Mouse (Mus musculus) lung, embryonic 15.5 days (tissue): ENCODE data around the gene Spdye4c. TPM values are rescaled to one million over a fixed set of nuclear protein-coding genes. Genes with fewer than 3 reads are reported as not detected.
A peak's percentile ranks its signal among the peaks of the same experiment; 100 is the strongest.

Experiments used
- ATAC-seq: fragments of 200-750 bp; cut with Nextera tagmentation; 2 replicates; pipeline ENCODE4 v1.8.0; 2017; ENCODE audit warnings: moderate number of reproducible peaks, borderline replicate concordance; ENCODE audit not compliant: low FRiP score, low TSS enrichment; ENCODE audit errors: extremely low read depth
- H3K27ac ChIP-seq: fragments of 300-500 bp; sonication (generic); 2 replicates; pipeline ENCODE4 v1.5.1; 2015; ENCODE audit warnings: moderate library complexity, mild to moderate bottlenecking, inconsistent platforms
- H3K27me3 ChIP-seq: fragments of 300-500 bp; sonication (generic); 2 replicates; pipeline ENCODE4 v1.6.1; 2015; ENCODE audit warnings: inconsistent platforms
- H3K36me3 ChIP-seq: fragments of 300-500 bp; sonication (generic); 2 replicates; pipeline ENCODE4 v1.6.1; 2015; ENCODE audit warnings: inconsistent platforms
- H3K4me1 ChIP-seq: fragments of 300-500 bp; sonication (generic); 2 replicates; pipeline ENCODE4 v1.6.1; 2015; ENCODE audit warnings: inconsistent platforms
- H3K4me2 ChIP-seq: fragments of 300-500 bp; sonication (generic); 2 replicates; pipeline ENCODE4 v1.6.1; 2015; ENCODE audit warnings: inconsistent platforms, mild to moderate bottlenecking, moderate library complexity
- H3K4me3 ChIP-seq: fragments of 300-500 bp; sonication (generic); 2 replicates; pipeline ENCODE4 v1.5.1; 2015; ENCODE audit warnings: mild to moderate bottlenecking, inconsistent platforms
- H3K9ac ChIP-seq: fragments of 300-500 bp; sonication (generic); 2 replicates; pipeline ENCODE4 v1.6.1; 2015; ENCODE audit warnings: inconsistent platforms
- H3K9me3 ChIP-seq: fragments of 300-500 bp; sonication (generic); 2 replicates; pipeline ENCODE4 v1.6.1; 2016; ENCODE audit warnings: inconsistent platforms
- WGBS: fragments of 180-500 bp; shearing (Covaris S2); methylation state at CpG from one replicate; pipeline ENCODE4 v1.1.7; 2015; 5-methylcytosine and 5-hydroxymethylcytosine counted together
- polyA plus RNA-seq: library from polyadenylated mRNA; unstranded; fragments of >200 nt; fragmentation: Nextera tagmentation; extraction: Ambion mirVana; gene quantifications from 2 replicates; pipeline ENCODE4 v1.2.1, GENCODE M21; 2015

Gene Spdye4c
- polyA plus RNA-seq, 1 experiment from 2014 or later = not detected

- no peak for ATAC-seq
- Histone ChIP-seq H3K36me3 (no peaks in the 10 kb centered on the region), H3K4me1 (peaks cover 16% of the 10 kb centered on the region), H3K9ac (no peak overlapping the region), H3K4me3 (no peak overlapping the region), H3K4me2 (no peak overlapping the region), H3K27me3 (no peaks in the 10 kb centered on the region), H3K27ac (no peak overlapping the region), H3K9me3 (no peaks in the 10 kb centered on the region)
- 86% methylated on average over 3 of the region's 3 CpGs for WGBS
Measured at GRCm38 (mm10) chr2:128564195-128564594, 26.8 kb upstream of the Spdye4c start.

- Histone ChIP-seq H3K4me2 (peak overlapping the region; percentile 6; the same call in 1 of the 2 replicates), H3K4me1 (peaks cover 16% of the 10 kb centered on the region), H3K27ac (peak overlapping the region; percentile 38; the same call in 1 of the 2 replicates), H3K36me3 (no peaks in the 10 kb centered on the region), H3K27me3 (no peaks in the 10 kb centered on the region), H3K4me3 (no peak overlapping the region), H3K9ac (no peak overlapping the region), H3K9me3 (no peaks in the 10 kb centered on the region)
- 33% methylated on average over 8 of the region's 8 CpGs for WGBS
- ATAC-seq = peak; percentile 59; the same call in 1 of the 2 replicates
Measured at GRCm38 (mm10) chr2:128565904-128566303, 25.1 kb upstream of the Spdye4c start.

GRCm38 (mm10) chr2:128566304-128567147, 24.5 kb upstream of the Spdye4c start:
- ATAC-seq = peak; percentile 36; the same call in 1 of the 2 replicates
- Histone ChIP-seq H3K9ac (no peak overlapping the region), H3K4me2 (no peak overlapping the region), H3K9me3 (no peaks in the 10 kb centered on the region), H3K27me3 (no peaks in the 10 kb centered on the region), H3K27ac (no peak overlapping the region), H3K36me3 (no peaks in the 10 kb centered on the region), H3K4me3 (no peak overlapping the region), H3K4me1 (peaks cover 16% of the 10 kb centered on the region)
- WGBS = 61% methylated on average over 10 of the region's 10 CpGs

- no peak overlapping the region for H3K27ac ChIP-seq
- H3K4me2 ChIP-seq = no peak overlapping the region
- H3K9me3 ChIP-seq = no peaks in the 10 kb centered on the region
- no peak overlapping the region for H3K9ac ChIP-seq
- H3K36me3 ChIP-seq = no peaks in the 10 kb centered on the region
- no peaks in the 10 kb centered on the region for H3K27me3 ChIP-seq
- WGBS = 41% methylated on average over 6 of the region's 6 CpGs
- no peak for ATAC-seq
- H3K4me1 ChIP-seq = peaks cover 21% of the 10 kb centered on the region
- no peak overlapping the region for H3K4me3 ChIP-seq
Measured at GRCm38 (mm10) chr2:128568018-128568417, 23.0 kb upstream of the Spdye4c start.

- H3K4me1 ChIP-seq = peaks cover 21% of the 10 kb centered on the region
- H3K9ac ChIP-seq = no peak overlapping the region
- H3K36me3 ChIP-seq = no peaks in the 10 kb centered on the region
- ATAC-seq = no peak
- no peaks in the 10 kb centered on the region for H3K27me3 ChIP-seq
- no peak overlapping the region for H3K4me3 ChIP-seq
- 35% methylated on average over 4 of the region's 4 CpGs for WGBS
- H3K4me2 ChIP-seq = no peak overlapping the region
- no peak overlapping the region for H3K27ac ChIP-seq
- H3K9me3 ChIP-seq = no peaks in the 10 kb centered on the region
Measured at GRCm38 (mm10) chr2:128568490-128568889, 22.5 kb upstream of the Spdye4c start.

GRCm38 (mm10) chr2:128571001-128571400, 20.0 kb upstream of the Spdye4c start:
- WGBS = 74% methylated on average over 4 of the region's 4 CpGs
- ATAC-seq = no peak
- Histone ChIP-seq H3K27ac (no peak overlapping the region), H3K4me2 (no peak overlapping the region), H3K4me3 (no peak overlapping the region), H3K36me3 (no peaks in the 10 kb centered on the region), H3K9ac (no peak overlapping the region), H3K4me1 (peaks cover 12% of the 10 kb centered on the region), H3K9me3 (no peaks in the 10 kb centered on the region), H3K27me3 (no peaks in the 10 kb centered on the region)

GRCm38 (mm10) chr2:128572726-128573624, 18.0 kb upstream of the Spdye4c start:
- WGBS = 28% methylated on average over 16 of the region's 16 CpGs
- peak; percentile 83 for ATAC-seq
- Histone ChIP-seq H3K27ac (0 out of 2 replicates have a peak overlapping the region, but pooled peaks have one; percentile 10), H3K36me3 (no peaks in the 10 kb centered on the region), H3K4me2 (no peak overlapping the region), H3K4me3 (no peak overlapping the region), H3K4me1 (0 out of 2 replicates have a peak, but pooled peaks cover 5% of the 10 kb centered on the region), H3K9me3 (no peaks in the 10 kb centered on the region), H3K27me3 (no peaks in the 10 kb centered on the region), H3K9ac (no peak overlapping the region)

- H3K27me3 ChIP-seq = no peaks in the 10 kb centered on the region
- no peaks in the 10 kb centered on the region for H3K4me1 ChIP-seq
- H3K9me3 ChIP-seq = no peaks in the 10 kb centered on the region
- ATAC-seq = no peak
- H3K4me2 ChIP-seq = no peak overlapping the region
- no peaks in the 10 kb centered on the region for H3K36me3 ChIP-seq
- 75% methylated on average over 5 of the region's 5 CpGs for WGBS
- H3K27ac ChIP-seq = no peak overlapping the region
- H3K9ac ChIP-seq = no peak overlapping the region
- no peak overlapping the region for H3K4me3 ChIP-seq
Measured at GRCm38 (mm10) chr2:128582881-128583280, 8.1 kb upstream of the Spdye4c start.

- Histone ChIP-seq H3K27me3 (no peaks in the 10 kb centered on the region), H3K9ac (no peak overlapping the region), H3K27ac (no peak overlapping the region), H3K36me3 (no peaks in the 10 kb centered on the region), H3K4me3 (no peak overlapping the region), H3K4me2 (no peak overlapping the region), H3K4me1 (no peaks in the 10 kb centered on the region), H3K9me3 (no peaks in the 10 kb centered on the region)
- WGBS = 86% methylated on average over 7 of the region's 7 CpGs
- no peak for ATAC-seq
Measured at GRCm38 (mm10) chr2:128592301-128592700, 1.3 kb downstream of the Spdye4c start.

- H3K9me3 ChIP-seq = no peaks in the 10 kb centered on the region
- H3K9ac ChIP-seq = no peak overlapping the region
- H3K27me3 ChIP-seq = no peaks in the 10 kb centered on the region
- no peak overlapping the region for H3K4me2 ChIP-seq
- no peak overlapping the region for H3K4me3 ChIP-seq
- no peak for ATAC-seq
- H3K27ac ChIP-seq = no peak overlapping the region
- no peaks in the 10 kb centered on the region for H3K4me1 ChIP-seq
- H3K36me3 ChIP-seq = no peaks in the 10 kb centered on the region
- WGBS = 28% methylated on average over 2 of the region's 2 CpGs
Measured at GRCm38 (mm10) chr2:128601534-128601933, 10.5 kb downstream of the Spdye4c start.

GRCm38 (mm10) chr2:128609286-128609685, 18.3 kb downstream of the Spdye4c start:
- Histone ChIP-seq H3K4me3 (no peak overlapping the region), H3K9ac (no peak overlapping the region), H3K27me3 (no peaks in the 10 kb centered on the region), H3K4me1 (peaks cover 6% of the 10 kb centered on the region; the same call in 1 of the 2 replicates), H3K9me3 (no peaks in the 10 kb centered on the region), H3K4me2 (no peak overlapping the region), H3K36me3 (peaks cover 39% of the 10 kb centered on the region), H3K27ac (no peak overlapping the region)
- 76% methylated on average over 5 of the region's 5 CpGs for WGBS
- ATAC-seq = no peak
